Mouse (Mus musculus) heart, embryonic 11.5 days (tissue): ENCODE measurements at regions not wholly inside any gene's neighbourhood (a gene's known extent, or its start where the extent isn't known, plus 50 kb on each side); places are given as distances from the start of the nearest gene placed in this dataset.
"Not testable (repeated sequence)": the region's sequence is repeated elsewhere in the genome, so short reads cannot be mapped to it uniquely, and the experiment has no call there.

ENCODE experiments used
- ATAC-seq: fragments of 200-750 bp; cut with Nextera tagmentation; replicated peaks from 2 replicates; pipeline ENCODE4 v1.8.0; 2017; ENCODE audit warnings: moderate library complexity; ENCODE audit not compliant: insufficient number of reproducible peaks, low FRiP score, low TSS enrichment
- H3K27ac ChIP-seq: fragments of 300-500 bp; sonication (generic); 2 replicates; pipeline ENCODE4 v1.5.1; 2014; ENCODE audit warnings: mild to moderate bottlenecking, low read depth, low read length
- H3K27me3 ChIP-seq: fragments of 300-500 bp; sonication (generic); 2 replicates; pipeline ENCODE4 v1.6.1; 2014; ENCODE audit warnings: mild to moderate bottlenecking, low read length, mixed read lengths; ENCODE audit not compliant: control insufficient read depth, insufficient read depth
- H3K36me3 ChIP-seq: fragments of 300-500 bp; sonication (generic); 2 replicates; pipeline ENCODE4 v1.6.1; 2014; ENCODE audit warnings: mild to moderate bottlenecking, low read length, moderate library complexity, mixed read lengths; ENCODE audit not compliant: control insufficient read depth, insufficient read depth
- H3K4me1 ChIP-seq: fragments of 300-500 bp; sonication (generic); 2 replicates; pipeline ENCODE4 v1.6.1; 2014; ENCODE audit warnings: low read length; ENCODE audit not compliant: control insufficient read depth, insufficient read depth
- H3K4me2 ChIP-seq: fragments of 300-500 bp; sonication (generic); 2 replicates; pipeline ENCODE4 v1.6.1; 2014; ENCODE audit warnings: mild to moderate bottlenecking, moderate library complexity
- H3K4me3 ChIP-seq: fragments of 300-500 bp; sonication (generic); 2 replicates; pipeline ENCODE4 v1.5.1; 2014; ENCODE audit warnings: low read depth, low read length
- H3K9ac ChIP-seq: fragments of 300-500 bp; sonication (generic); 2 replicates; pipeline ENCODE4 v1.6.1; 2014; ENCODE audit warnings: mild to moderate bottlenecking, low read depth, low read length, moderate library complexity
- H3K9me3 ChIP-seq: fragments of 300-500 bp; sonication (generic); replicated peaks from 2 replicates; pipeline ENCODE4 v1.6.1; 2016; ENCODE audit warnings: low read length; ENCODE audit not compliant: control insufficient read depth
- WGBS: fragments of 180-500 bp; shearing (Covaris S2); extraction: QIAGEN DNeasy Blood & Tissue Kit; methylation state at CpG from one replicate; pipeline ENCODE4 v1.1.7; 2014; ENCODE audit not compliant: insufficient replicate concordance; 5-methylcytosine and 5-hydroxymethylcytosine counted together

GRCm38 (mm10) chr12:69464906-69465305 lies 92.6 kb upstream of the Gm9887 start:
- no peaks in the 10 kb centered on the region for H3K36me3 ChIP-seq
- 81% methylated on average over 8 of the region's 8 CpGs for WGBS
- ATAC-seq = no peak

GRCm38 (mm10) chr12:69463327-69463726 lies 91.1 kb upstream of the Gm9887 start:
- H3K27me3 ChIP-seq, H3K9me3 ChIP-seq, H3K4me3 ChIP-seq, H3K4me2 ChIP-seq, ATAC-seq, H3K4me1 ChIP-seq, H3K9ac ChIP-seq, H3K36me3 ChIP-seq, H3K27ac ChIP-seq: not testable (repeated sequence)
- WGBS = 90% methylated on average over 6 of the region's 6 CpGs

More at GRCm38 (mm10) chr12:69464906-69465305, 92.6 kb upstream of the Gm9887 start:
- Histone ChIP-seq H3K9me3 (no peaks in the 10 kb centered on the region), H3K4me1 (peaks cover 7% of the 10 kb centered on the region; the same call in 1 of the 2 replicates), H3K4me2 (no peak overlapping the region), H3K27ac (no peak overlapping the region), H3K4me3 (no peak overlapping the region), H3K27me3 (no peaks in the 10 kb centered on the region), H3K9ac (no peak overlapping the region)

GRCm38 (mm10) chr12:69461888-69462840 lies 89.9 kb upstream of the Gm9887 start:
- Histone ChIP-seq H3K4me1 (peaks cover 7% of the 10 kb centered on the region; the same call in 1 of the 2 replicates), H3K27me3 (no peaks in the 10 kb centered on the region), H3K9ac (peak overlapping the region; percentile 64), H3K36me3 (no peaks in the 10 kb centered on the region), H3K4me3 (peak overlapping the region; percentile 46), H3K4me2 (peak overlapping the region; percentile 69), H3K27ac (peak overlapping the region; percentile 59; the same call in 1 of the 2 replicates), H3K9me3 (no peaks in the 10 kb centered on the region)
- peak; percentile 77 for ATAC-seq
- 31% methylated on average over 30 of the region's 30 CpGs for WGBS

GRCm38 (mm10) chr12:69460552-69461079 lies 88.4 kb upstream of the Gm9887 start:
- 53% methylated on average over 3 of the region's 3 CpGs for WGBS
- peaks cover 7% of the 10 kb centered on the region; the same call in 1 of the 2 replicates for H3K4me1 ChIP-seq
- H3K27me3 ChIP-seq = no peaks in the 10 kb centered on the region
- no peaks in the 10 kb centered on the region for H3K36me3 ChIP-seq
- no peak overlapping the region for H3K9ac ChIP-seq
- no peak overlapping the region for H3K4me3 ChIP-seq
- H3K9me3 ChIP-seq = no peaks in the 10 kb centered on the region
- H3K27ac ChIP-seq = no peak overlapping the region
- ATAC-seq = no peak
- H3K4me2 ChIP-seq = no peak overlapping the region

GRCm38 (mm10) chr12:69458170-69458841 lies 86.0 kb upstream of the Gm9887 start:
- no peak overlapping the region for H3K4me2 ChIP-seq
- 64% methylated on average over 14 of the region's 14 CpGs for WGBS
- H3K27me3 ChIP-seq = no peaks in the 10 kb centered on the region
- no peaks in the 10 kb centered on the region for H3K36me3 ChIP-seq
- H3K4me3 ChIP-seq = no peak overlapping the region
- no peaks in the 10 kb centered on the region for H3K9me3 ChIP-seq
- no peak overlapping the region for H3K27ac ChIP-seq
- peaks cover 7% of the 10 kb centered on the region; the same call in 1 of the 2 replicates for H3K4me1 ChIP-seq
- ATAC-seq = no peak
- no peak overlapping the region for H3K9ac ChIP-seq

- no peak overlapping the region for H3K27ac ChIP-seq
- 81% methylated on average over 3 of the region's 3 CpGs for WGBS
- H3K4me1 ChIP-seq = peaks cover 3% of the 10 kb centered on the region; the same call in 1 of the 2 replicates
- H3K27me3 ChIP-seq = no peaks in the 10 kb centered on the region
- H3K4me3 ChIP-seq = no peak overlapping the region
- ATAC-seq = no peak
- H3K4me2 ChIP-seq = no peak overlapping the region
- H3K36me3 ChIP-seq = no peaks in the 10 kb centered on the region
- H3K9me3 ChIP-seq = no peaks in the 10 kb centered on the region
- H3K9ac ChIP-seq = no peak overlapping the region
These were observed 84.5 kb upstream of the Gm9887 start for GRCm38 (mm10) chr12:69456746-69457145.

GRCm38 (mm10) chr12:69456116-69456515 lies 83.9 kb upstream of the Gm9887 start:
- H3K27me3 ChIP-seq = no peaks in the 10 kb centered on the region
- ATAC-seq = no peak
- no peak overlapping the region for H3K4me3 ChIP-seq
- H3K4me1 ChIP-seq = no peaks in the 10 kb centered on the region
- H3K4me2 ChIP-seq = no peak overlapping the region
- H3K9ac ChIP-seq = no peak overlapping the region
- 74% methylated on average over 12 of the region's 12 CpGs for WGBS
- H3K36me3 ChIP-seq = no peaks in the 10 kb centered on the region
- no peaks in the 10 kb centered on the region for H3K9me3 ChIP-seq
- no peak overlapping the region for H3K27ac ChIP-seq

GRCm38 (mm10) chr12:69455566-69455965 lies 83.3 kb upstream of the Gm9887 start:
- no peaks in the 10 kb centered on the region for H3K36me3 ChIP-seq
- H3K9me3 ChIP-seq = no peaks in the 10 kb centered on the region
- 57% methylated on average over 5 of the region's 5 CpGs for WGBS
- no peak overlapping the region for H3K4me3 ChIP-seq
- no peak overlapping the region for H3K27ac ChIP-seq
- no peaks in the 10 kb centered on the region for H3K27me3 ChIP-seq
- H3K4me1 ChIP-seq = no peaks in the 10 kb centered on the region
- H3K9ac ChIP-seq = no peak overlapping the region
- H3K4me2 ChIP-seq = no peak overlapping the region
- ATAC-seq = no peak
